24 mouse cellular contexts compared by ENCODE assay signal in genomic region chr17:31226368-31226767, GRCm38 (mm10). TPM values are rescaled to one million over a fixed set of nuclear protein-coding genes. Genes with fewer than 3 reads are reported as not detected.
A peak's percentile ranks its signal among the peaks of the same experiment; 100 is the strongest.
DNase-seq lines count a peak whose midpoint lies in the region.
"Had no signal": no experiment of that assay in that cellular context is flagged by ENCODE, and none has a peak within 500 bp of the region (broad histone marks: within the 10 kb centered on the region; RNA-seq: fewer than 3 reads in every experiment).

No protein-coding gene starts in this region.

- intact Hi-C loops in left cerebral cortex, postnatal 25 days (cut with DNase I) = no loop called here
- intact Hi-C loops in left cerebral cortex, postnatal 4 days (cut with DNase I) = no loop called here

- DNase-seq in frontal cortex, adult 2 months (ENCODE audit: extremely low spot score in 1 of 2, low spot score in 1 of 2) = peak; percentile 16 to 43
- DNase-seq in frontal cortex, postnatal 10 days (ENCODE audit: low spot score in 2 of 2) = no peak
- peak; percentile 36 to 81 for DNase-seq in left cerebral cortex, postnatal 25 days (ENCODE audit: low spot score in 2 of 2)
- DNase-seq in left cerebral cortex, postnatal 4 days = no peak
- DNase-seq in spleen, adult 18-20 months = peak; percentile 21 to 23
- no peak for DNase-seq in spleen, adult 12 weeks (ENCODE audit: low spot score)
- no peak for DNase-seq in urinary bladder, adult 18-20 months (ENCODE audit: low spot score in 2 of 2)
- DNase-seq: adrenal gland, postnatal 14 days; cerebellum, adult 18-20 months; cerebellum, adult 9-11 months; cerebellum, postnatal 36 days; gastrocnemius, adult 2 months; gastrocnemius, postnatal 25 days had no signal

RNA-seq across cellular contexts. Expression of gene Ubash3a, which starts 18.7 kb away (rescaled TPM):
- polyA plus RNA-seq in frontal cortex, adult 2 months (2012; rRNA removed) = not detected in 2 replicates
- total RNA-seq in left cerebral cortex, postnatal 25 days (2021) = not detected
- total RNA-seq in left cerebral cortex, postnatal 4 days (2021) = not detected
- total RNA-seq: gastrocnemius, adult 2 months; heart, postnatal 25 days had no signal
- polyA plus RNA-seq: C2C12; forebrain, embryonic 16.5 days; hindbrain, embryonic 14.5 days had no signal

RNA-seq across cellular contexts. Expression of gene Tmprss3, which starts 27.6 kb away (rescaled TPM):
- polyA plus RNA-seq in frontal cortex, adult 2 months (2012; rRNA removed) = 0.04 TPM in 1 of 2 replicates, not detected in the other
- total RNA-seq in left cerebral cortex, postnatal 25 days (2021) = under 1 TPM in 1 of 2 experiments, not detected in 1; 0.14 TPM
- total RNA-seq in left cerebral cortex, postnatal 4 days (2021) = not detected
- total RNA-seq: adrenal gland, adult 18-20 months; adrenal gland, postnatal 14 days; gastrocnemius, adult 2 months; gastrocnemius, postnatal 25 days; heart, adult 8-10 months; heart, postnatal 25 days had no signal
- polyA plus RNA-seq: C2C12; embryonic facial prominence, embryonic 13.5 days; forebrain, embryonic 12.5 days; forebrain, embryonic 16.5 days; heart, embryonic 12.5 days; heart, embryonic 16.5 days; hindbrain, embryonic 10.5 days had no signal

RNA-seq across cellular contexts. Expression of gene Rsph1, which starts 50.8 kb away (rescaled TPM):
- polyA plus RNA-seq in frontal cortex, adult 2 months (2012; rRNA removed) = 4.7 and 4.8 TPM in 2 replicates
- 10 to 100 TPM; 16.7 to 17.7 TPM for total RNA-seq in left cerebral cortex, postnatal 25 days (2021)
- total RNA-seq in left cerebral cortex, postnatal 4 days (2021) = 10 to 100 TPM; 11.9 to 12.6 TPM

Comparison
In these comparisons a context has a peak if more than half of its experiments do, and no peak if none do; other contexts are left out.
1. DNase-seq: peak in frontal cortex, adult 2 months (2 of 2), left cerebral cortex, postnatal 25 days (2 of 2) and spleen, adult 18-20 months (2 of 2); none in frontal cortex, postnatal 10 days (0 of 2), left cerebral cortex, postnatal 4 days (single experiment), spleen, adult 12 weeks (single experiment) and urinary bladder, adult 18-20 months (0 of 2).